Mouse (Mus musculus) heart, embryonic 13.5 days (tissue): ENCODE results near the gene Cmss1. TPM values are rescaled to one million over a fixed set of nuclear protein-coding genes. Genes with fewer than 3 reads are reported as not detected.

Source experiments
- ATAC-seq: fragments of 200-750 bp; cut with Nextera tagmentation; 2 replicates; pipeline ENCODE4 v1.8.0; 2017; ENCODE audit warnings: moderate TSS enrichment; ENCODE audit not compliant: insufficient number of reproducible peaks, low FRiP score, low TSS enrichment; ENCODE audit errors: extremely low read depth
- H3K27ac ChIP-seq: fragments of 300-500 bp; sonication (generic); replicated peaks from 2 replicates; pipeline ENCODE4 v1.5.1; 2015; ENCODE audit warnings: moderate library complexity, mild to moderate bottlenecking, inconsistent platforms
- H3K27me3 ChIP-seq: fragments of 300-500 bp; sonication (generic); replicated peaks from 2 replicates; pipeline ENCODE4 v1.6.1; 2015; ENCODE audit warnings: mild to moderate bottlenecking, inconsistent platforms
- H3K36me3 ChIP-seq: fragments of 300-500 bp; sonication (generic); 2 replicates; pipeline ENCODE4 v1.6.1; 2015; ENCODE audit warnings: mild to moderate bottlenecking, inconsistent platforms
- H3K4me1 ChIP-seq: fragments of 300-500 bp; sonication (generic); 2 replicates; pipeline ENCODE4 v1.6.1; 2015; ENCODE audit warnings: inconsistent platforms
- H3K4me2 ChIP-seq: fragments of 300-500 bp; sonication (generic); 2 replicates; pipeline ENCODE4 v1.6.1; 2015; ENCODE audit warnings: inconsistent platforms, mild to moderate bottlenecking, moderate library complexity
- H3K4me3 ChIP-seq: fragments of 300-500 bp; sonication (generic); 2 replicates; pipeline ENCODE4 v1.5.1; 2015; ENCODE audit warnings: moderate library complexity, mild to moderate bottlenecking, inconsistent platforms
- H3K9ac ChIP-seq: fragments of 300-500 bp; sonication (generic); 2 replicates; pipeline ENCODE4 v1.6.1; 2015; ENCODE audit warnings: inconsistent platforms, mild to moderate bottlenecking, moderate library complexity
- H3K9me3 ChIP-seq: fragments of 300-500 bp; sonication (generic); 2 replicates; pipeline ENCODE4 v1.6.1; 2016; ENCODE audit warnings: inconsistent platforms
- WGBS: fragments of 180-500 bp; shearing (Covaris S2); methylation state at CpG from one replicate; pipeline ENCODE4 v1.1.7; 2015; ENCODE audit warnings: mixed read lengths; 5-methylcytosine and 5-hydroxymethylcytosine counted together
- polyA plus RNA-seq: library from polyadenylated mRNA; unstranded; fragments of >200 nt; fragmentation: Nextera tagmentation; extraction: Ambion mirVana; gene quantifications from 2 replicates; pipeline ENCODE4 v1.2.1, GENCODE M21; 2015

The Cmss1 gene
- polyA plus RNA-seq, 1 experiment from 2014 or later, result 32.2 TPM

DNA sequence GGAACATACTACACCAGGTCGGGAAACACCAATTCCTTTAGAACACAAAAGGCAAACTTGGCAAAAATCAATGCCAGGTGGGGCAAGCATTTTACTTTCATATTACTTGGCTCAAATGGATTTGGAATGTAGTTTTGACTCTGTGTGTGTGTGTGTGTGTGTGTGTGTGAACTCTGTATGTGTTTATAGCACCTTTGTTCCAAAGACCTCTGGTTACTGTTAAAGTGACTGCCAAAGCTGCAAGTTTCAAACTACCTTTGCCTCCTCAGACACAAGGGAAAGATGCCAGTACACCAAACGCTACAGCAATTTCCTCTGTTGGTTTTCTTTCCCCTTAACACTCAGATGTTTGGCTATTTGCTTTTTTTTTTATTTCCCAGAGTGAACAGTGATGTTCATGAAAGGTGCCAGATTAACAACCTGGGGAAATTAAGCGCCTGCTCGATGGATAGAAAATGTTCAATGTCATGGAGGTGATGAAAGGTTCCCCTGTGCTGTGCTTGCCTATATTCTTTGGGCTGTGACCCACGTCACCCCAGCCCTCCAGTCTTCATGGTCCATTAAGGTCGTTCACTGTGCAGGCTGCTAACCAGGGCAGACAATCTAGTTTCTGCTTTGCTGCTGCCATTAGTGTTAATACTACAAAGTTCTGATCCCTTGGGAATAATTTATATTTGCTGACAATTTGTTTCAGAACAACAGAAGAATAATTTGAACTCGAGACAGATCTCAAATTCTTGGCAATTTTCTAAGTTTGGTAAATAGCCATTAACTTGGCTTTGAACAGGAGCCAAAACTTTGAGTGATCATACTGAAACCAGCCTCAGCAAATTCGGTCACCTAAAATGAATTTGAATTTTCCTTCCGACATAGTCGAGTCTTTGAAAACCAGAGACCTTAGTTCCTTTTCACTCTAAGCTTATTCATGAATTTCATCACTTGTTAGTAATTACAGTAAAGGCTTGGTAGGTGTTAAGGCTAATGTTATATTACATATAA, 161.3 kb downstream of the Cmss1 start:
- H3K36me3 ChIP-seq, result peaks cover 3% of the 10 kb centered on the region; the same call in 1 of the 2 replicates
- WGBS, result 57% methylated on average over 10 of the region's 10 CpGs
- no peak for ATAC-seq
- peaks cover 30% of the 10 kb centered on the region for H3K4me1 ChIP-seq
- H3K27ac ChIP-seq, result no peak overlapping the region; the same call in 1 of the 2 replicates
- H3K9me3 ChIP-seq, result peaks cover 11% of the 10 kb centered on the region
- no peaks in the 10 kb centered on the region for H3K27me3 ChIP-seq
- H3K4me2 ChIP-seq, result no peak overlapping the region
- no peak overlapping the region for H3K9ac ChIP-seq
- no peak overlapping the region for H3K4me3 ChIP-seq

DNA sequence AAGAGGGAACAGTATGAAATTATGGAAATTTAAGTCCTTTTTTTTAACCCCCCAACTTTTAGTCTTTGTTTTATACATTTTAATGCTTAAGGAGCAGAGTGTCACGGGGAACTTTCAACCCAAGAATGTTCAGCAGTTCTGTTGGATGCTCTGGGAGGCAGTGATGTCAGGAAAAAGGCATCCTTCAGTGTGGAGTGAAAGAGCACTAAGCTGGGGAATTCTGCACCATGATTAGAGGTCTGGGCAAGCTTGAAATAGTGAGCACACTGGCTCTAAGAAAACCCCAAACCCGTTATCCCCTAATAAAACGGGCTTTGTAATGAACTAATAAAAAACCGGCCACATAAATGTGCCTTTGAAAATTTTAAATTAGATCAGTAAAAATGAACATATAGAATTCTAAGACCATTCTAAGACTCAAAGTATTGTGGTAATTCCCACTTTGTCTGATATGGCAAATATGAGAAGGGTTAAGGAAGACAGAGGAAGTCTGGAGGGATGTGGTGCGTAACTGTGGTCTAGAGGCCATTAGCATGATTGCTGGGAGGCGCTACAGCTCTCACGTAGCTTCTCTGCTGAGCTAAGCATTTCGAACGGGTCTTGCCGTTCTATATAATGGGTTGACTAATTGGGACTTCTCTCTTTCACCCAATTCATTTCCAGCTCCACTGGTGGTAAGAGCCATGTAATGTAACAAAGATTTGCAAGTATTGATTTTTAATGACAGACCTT, 165.8 kb downstream of the Cmss1 start:
- Histone ChIP-seq H3K9me3 (no peaks in the 10 kb centered on the region), H3K27ac (0 out of 2 replicates have a peak overlapping the region, but pooled peaks have one; percentile 20), H3K9ac (no peak overlapping the region), H3K27me3 (no peaks in the 10 kb centered on the region), H3K4me3 (no peak overlapping the region), H3K4me1 (peaks cover 25% of the 10 kb centered on the region), H3K4me2 (no peak overlapping the region), H3K36me3 (no peaks in the 10 kb centered on the region)
- WGBS, result 73% methylated on average over 10 of the region's 10 CpGs
- no peak for ATAC-seq

- Histone ChIP-seq H3K9ac (no peak overlapping the region), H3K4me1 (peaks cover 17% of the 10 kb centered on the region), H3K36me3 (no peaks in the 10 kb centered on the region), H3K27me3 (no peaks in the 10 kb centered on the region), H3K4me2 (no peak overlapping the region), H3K27ac (no peak overlapping the region), H3K4me3 (no peak overlapping the region), H3K9me3 (no peaks in the 10 kb centered on the region)
- ATAC-seq, result no peak
- WGBS, result 85% methylated on average over 11 of the region's 11 CpGs
Observed at GRCm38 (mm10) chr16:57439206-57439605, 167.5 kb downstream of the Cmss1 start.

DNA sequence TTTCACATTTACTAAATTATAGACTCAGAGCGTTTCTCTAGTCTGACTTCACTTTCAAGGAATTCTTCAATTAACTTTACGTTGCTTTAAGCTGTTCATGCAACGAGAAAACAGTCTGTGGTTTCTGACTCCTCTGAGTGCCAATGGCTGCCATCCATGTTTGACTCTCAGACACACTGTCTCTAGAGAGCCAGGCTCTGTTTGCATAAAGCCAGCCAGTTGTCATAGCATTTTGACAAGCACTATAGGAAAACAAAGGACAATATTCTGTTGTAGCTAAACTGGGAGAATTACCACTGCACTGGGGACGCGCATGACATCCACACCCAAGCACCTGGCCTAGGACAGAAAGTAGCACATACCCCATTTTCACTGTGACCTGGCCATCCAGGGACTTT, 168.4 kb downstream of the Cmss1 start:
- Histone ChIP-seq H3K27me3 (no peaks in the 10 kb centered on the region), H3K36me3 (no peaks in the 10 kb centered on the region), H3K9me3 (no peaks in the 10 kb centered on the region), H3K4me2 (no peak overlapping the region), H3K27ac (peak overlapping the region; percentile 53), H3K4me1 (peaks cover 17% of the 10 kb centered on the region), H3K9ac (no peak overlapping the region), H3K4me3 (no peak overlapping the region)
- ATAC-seq, result no peak
- 72% methylated on average over 5 of the region's 5 CpGs for WGBS

DNA sequence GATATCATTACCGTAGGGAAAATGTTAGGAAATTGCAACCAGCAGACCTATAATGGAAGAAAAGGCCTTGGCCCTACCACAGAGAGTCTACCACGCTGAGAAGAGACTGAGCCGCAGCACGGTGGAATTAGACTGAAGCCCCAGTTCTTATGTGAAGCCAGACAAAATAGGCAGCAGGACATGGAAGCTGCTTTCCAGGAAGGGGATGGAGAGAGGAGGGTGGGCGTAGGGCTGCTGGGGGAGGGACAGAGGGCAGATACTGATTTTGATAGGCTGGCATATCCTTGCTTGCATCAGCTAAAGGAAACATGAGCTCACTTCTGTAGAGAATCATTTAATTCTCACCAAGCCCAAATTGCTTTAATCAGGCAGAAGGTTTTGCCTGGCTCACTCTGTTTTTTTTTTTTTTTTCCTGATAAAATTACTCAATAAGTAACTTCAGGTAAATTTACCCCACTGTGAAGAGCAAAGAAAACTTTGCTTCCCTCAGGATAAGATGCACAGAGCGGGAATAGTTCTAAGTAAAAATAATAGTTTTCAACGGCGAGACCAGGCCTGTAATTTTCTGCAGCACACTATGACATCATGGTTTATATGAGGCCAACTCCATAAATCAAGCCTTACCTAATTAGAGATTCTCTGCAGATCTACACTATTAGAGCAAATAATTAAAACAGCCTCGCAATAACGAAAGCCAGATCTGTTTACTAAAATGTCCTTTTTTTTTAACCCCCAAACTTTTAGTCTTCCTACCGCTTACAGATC, 169.0 kb downstream of the Cmss1 start:
- ATAC-seq, result no peak
- H3K36me3 ChIP-seq, result no peaks in the 10 kb centered on the region
- peaks cover 17% of the 10 kb centered on the region for H3K4me1 ChIP-seq
- no peak overlapping the region for H3K4me3 ChIP-seq
- no peaks in the 10 kb centered on the region for H3K27me3 ChIP-seq
- peak overlapping the region; percentile 53 for H3K27ac ChIP-seq
- H3K9ac ChIP-seq, result no peak overlapping the region
- no peak overlapping the region for H3K4me2 ChIP-seq
- 74% methylated on average over 11 of the region's 11 CpGs for WGBS
- H3K9me3 ChIP-seq, result no peaks in the 10 kb centered on the region

- no peak overlapping the region for H3K27ac ChIP-seq
- H3K4me2 ChIP-seq, result no peak overlapping the region
- peaks cover 5% of the 10 kb centered on the region; the same call in 1 of the 2 replicates for H3K4me1 ChIP-seq
- H3K9me3 ChIP-seq, result no peaks in the 10 kb centered on the region
- no peaks in the 10 kb centered on the region for H3K27me3 ChIP-seq
- WGBS, result 64% methylated on average over 3 of the region's 3 CpGs
- ATAC-seq, result no peak
- no peak overlapping the region for H3K4me3 ChIP-seq
- H3K9ac ChIP-seq, result no peak overlapping the region
- H3K36me3 ChIP-seq, result no peaks in the 10 kb centered on the region
Observed at GRCm38 (mm10) chr16:57434640-57435039, 172.0 kb downstream of the Cmss1 start.

- H3K27me3 ChIP-seq, result no peaks in the 10 kb centered on the region
Observed at GRCm38 (mm10) chr16:57433671-57434070, 173.0 kb downstream of the Cmss1 start.

DNA sequence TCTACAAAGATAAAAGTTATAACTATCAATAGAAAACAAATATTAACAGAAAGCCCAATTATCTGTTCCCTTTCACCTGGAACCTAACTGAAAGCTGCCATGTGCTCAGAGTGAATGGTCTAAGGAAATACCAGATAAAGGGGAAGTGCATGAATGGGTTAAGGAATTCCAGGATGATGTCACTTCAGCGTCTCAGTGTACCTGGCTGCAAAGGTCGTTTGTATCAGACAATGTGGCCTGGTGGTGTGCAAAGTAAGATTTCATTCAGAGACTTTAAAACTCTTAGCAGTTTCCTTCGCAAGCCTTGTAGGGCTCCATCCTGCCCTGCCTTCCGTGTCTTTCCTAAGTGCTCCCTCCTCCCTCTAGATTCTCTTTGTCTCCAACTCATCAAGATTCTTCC, 173.5 kb downstream of the Cmss1 start:
- 63% methylated on average over 4 of the region's 4 CpGs for WGBS
- H3K27ac ChIP-seq, result no peak overlapping the region
- H3K9me3 ChIP-seq, result no peaks in the 10 kb centered on the region
- no peak for ATAC-seq
- peaks cover 15% of the 10 kb centered on the region for H3K4me1 ChIP-seq
- H3K4me2 ChIP-seq, result no peak overlapping the region
- no peak overlapping the region for H3K4me3 ChIP-seq
- H3K9ac ChIP-seq, result no peak overlapping the region
- H3K27me3 ChIP-seq, result no peaks in the 10 kb centered on the region
- no peaks in the 10 kb centered on the region for H3K36me3 ChIP-seq

More at GRCm38 (mm10) chr16:57433671-57434070, 173.0 kb downstream of the Cmss1 start:
- no peaks in the 10 kb centered on the region for H3K36me3 ChIP-seq
- H3K4me2 ChIP-seq, result no peak overlapping the region
- no peak overlapping the region for H3K27ac ChIP-seq
- 82% methylated on average over 6 of the region's 6 CpGs for WGBS
- no peak overlapping the region for H3K9ac ChIP-seq
- H3K4me1 ChIP-seq, result peaks cover 11% of the 10 kb centered on the region
- no peak overlapping the region for H3K4me3 ChIP-seq
- ATAC-seq, result no peak
- no peaks in the 10 kb centered on the region for H3K9me3 ChIP-seq

DNA sequence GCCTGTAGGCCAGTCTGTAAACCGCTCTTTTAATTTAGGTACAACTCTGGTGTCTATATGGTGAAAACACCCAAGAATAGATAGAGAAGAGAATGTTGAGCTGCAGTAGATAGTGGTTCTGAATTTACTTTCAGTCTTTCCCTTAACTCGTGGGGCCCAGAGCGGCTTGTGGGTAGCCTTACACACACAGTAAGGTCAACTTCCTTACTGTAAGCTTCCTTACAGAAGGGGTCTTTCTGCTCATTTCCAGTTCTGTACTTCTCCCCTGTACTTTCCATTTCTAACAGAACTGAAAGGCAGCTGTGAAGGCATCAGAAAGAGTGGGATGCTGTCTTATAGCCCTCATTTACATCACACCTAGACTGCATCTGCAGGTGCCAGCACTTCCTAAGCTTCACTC, 175.4 kb downstream of the Cmss1 start:
- no peak overlapping the region for H3K4me2 ChIP-seq
- H3K4me1 ChIP-seq, result peaks cover 28% of the 10 kb centered on the region
- no peak overlapping the region for H3K27ac ChIP-seq
- no peaks in the 10 kb centered on the region for H3K9me3 ChIP-seq
- no peaks in the 10 kb centered on the region for H3K36me3 ChIP-seq
- no peaks in the 10 kb centered on the region for H3K27me3 ChIP-seq
- no peak overlapping the region for H3K9ac ChIP-seq
- 76% methylated on average over 3 of the region's 3 CpGs for WGBS
- no peak for ATAC-seq
- no peak overlapping the region for H3K4me3 ChIP-seq

DNA sequence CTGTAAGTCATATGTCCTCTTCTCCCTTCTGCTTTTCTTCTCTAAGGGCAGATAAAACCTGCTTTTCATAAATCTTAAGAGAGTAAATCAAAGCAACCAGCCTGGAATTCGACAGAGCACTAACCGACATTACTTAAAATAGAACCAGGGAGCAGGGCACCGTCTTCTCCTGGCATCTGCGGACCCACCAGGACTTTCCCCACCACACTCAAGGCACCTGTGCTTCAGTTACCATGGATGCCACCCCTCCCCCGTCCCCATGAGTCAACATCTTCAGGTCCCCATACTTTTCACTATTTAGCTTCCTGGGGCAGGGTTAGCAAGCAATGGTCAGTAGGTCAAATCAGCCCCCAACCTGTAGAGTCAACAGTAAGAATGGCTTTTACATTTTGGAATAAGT, 177.7 kb downstream of the Cmss1 start:
- no peak for ATAC-seq
- no peak overlapping the region for H3K4me2 ChIP-seq
- WGBS, result 59% methylated on average over 5 of the region's 5 CpGs
- H3K4me1 ChIP-seq, result peaks cover 46% of the 10 kb centered on the region
- no peaks in the 10 kb centered on the region for H3K9me3 ChIP-seq
- no peak overlapping the region for H3K9ac ChIP-seq
- H3K27me3 ChIP-seq, result no peaks in the 10 kb centered on the region
- no peak overlapping the region for H3K4me3 ChIP-seq
- peak overlapping the region; percentile 36; the same call in 1 of the 2 replicates for H3K27ac ChIP-seq
- H3K36me3 ChIP-seq, result no peaks in the 10 kb centered on the region
